Comparison of ENCODE assay signal across 25 mouse cellular contexts in genomic region chr3:51726257-51726656, GRCm38 (mm10).
DNase-seq lines count a peak whose midpoint lies in the region; ATAC-seq lines count a peak whose summit lies in the region.
"Had no signal": no experiment of that assay in that cellular context is flagged by ENCODE, and none has a peak within 500 bp of the region (broad histone marks: within the 10 kb centered on the region; RNA-seq: fewer than 3 reads in every experiment).

No protein-coding gene starts in this region.

- ATAC-seq in heart, embryonic 13.5 days (ENCODE audit: extremely low read depth, insufficient number of reproducible peaks, low FRiP score, low TSS enrichment) = no peak
- ATAC-seq in liver, embryonic 11.5 days (replicated peaks; ENCODE audit: low FRiP score) = no peak
- no peak for ATAC-seq in liver, embryonic 13.5 days (ENCODE audit: low read depth)
- ATAC-seq in liver, embryonic 15.5 days (ENCODE audit: insufficient read depth) = no peak
- ATAC-seq: activated CD4-positive, CD25-positive, alpha-beta regulatory T cell, adult 4 months; forebrain, embryonic 16.5 days; intestine, postnatal 0 days had no signal

- H3K9ac ChIP-seq in heart, embryonic 13.5 days = no peak overlapping the region
- no peak overlapping the region for H3K9ac ChIP-seq in liver, embryonic 11.5 days (ENCODE audit: low read depth, low read length)
- 0 out of 2 replicates have a peak overlapping the region, but pooled peaks have one; percentile 61 for H3K9ac ChIP-seq in liver, embryonic 13.5 days
- no peak overlapping the region for H3K9ac ChIP-seq in liver, embryonic 15.5 days
- H3K9ac ChIP-seq: hindbrain, embryonic 13.5 days; lung, embryonic 15.5 days; midbrain, embryonic 12.5 days; neural tube, embryonic 12.5 days; stomach, embryonic 15.5 days had no signal

- H3K36me3 ChIP-seq in heart, embryonic 13.5 days = no peaks in the 10 kb centered on the region
- H3K36me3 ChIP-seq in liver, embryonic 11.5 days (ENCODE audit: control insufficient read depth, insufficient read depth, low read length) = no peaks in the 10 kb centered on the region
- no peaks in the 10 kb centered on the region for H3K36me3 ChIP-seq in liver, embryonic 13.5 days
- H3K36me3 ChIP-seq in liver, embryonic 15.5 days (replicated peaks) = no peaks in the 10 kb centered on the region
- H3K36me3 ChIP-seq: hindbrain, embryonic 13.5 days; lung, embryonic 15.5 days; midbrain, embryonic 12.5 days; neural tube, embryonic 12.5 days; stomach, embryonic 15.5 days had no signal

- no peak overlapping the region for H3K4me3 ChIP-seq in heart, embryonic 13.5 days
- no peak overlapping the region for H3K4me3 ChIP-seq in liver, embryonic 11.5 days (ENCODE audit: low read depth, low read length)
- no peak overlapping the region for H3K4me3 ChIP-seq in liver, embryonic 13.5 days (replicated peaks)
- H3K4me3 ChIP-seq in liver, embryonic 15.5 days (replicated peaks) = no peak overlapping the region
- H3K4me3 ChIP-seq: erythroblast, embryonic 14.5 days; hindbrain, embryonic 13.5 days; lung, embryonic 15.5 days; midbrain, embryonic 12.5 days; myocyte; neural tube, embryonic 12.5 days; stomach, embryonic 15.5 days had no signal

- peaks cover 64% of the 10 kb centered on the region for H3K4me1 ChIP-seq in heart, embryonic 13.5 days
- peaks cover 44% of the 10 kb centered on the region for H3K4me1 ChIP-seq in liver, embryonic 11.5 days (replicated peaks; ENCODE audit: control insufficient read depth, insufficient read depth, low read length)
- peaks cover 74% of the 10 kb centered on the region for H3K4me1 ChIP-seq in liver, embryonic 13.5 days (replicated peaks)
- H3K4me1 ChIP-seq in liver, embryonic 15.5 days (replicated peaks) = peaks cover 53% of the 10 kb centered on the region

- no peaks in the 10 kb centered on the region for H3K9me3 ChIP-seq in heart, embryonic 13.5 days
- H3K9me3 ChIP-seq in liver, embryonic 11.5 days (ENCODE audit: control insufficient read depth, low read length) = no peaks in the 10 kb centered on the region
- H3K9me3 ChIP-seq in liver, embryonic 13.5 days (replicated peaks) = no peaks in the 10 kb centered on the region
- no peaks in the 10 kb centered on the region for H3K9me3 ChIP-seq in liver, embryonic 15.5 days (replicated peaks)
- H3K9me3 ChIP-seq: hindbrain, embryonic 13.5 days; lung, embryonic 15.5 days; midbrain, embryonic 12.5 days; neural tube, embryonic 12.5 days; stomach, embryonic 15.5 days had no signal

- 56% methylated on average over 6 of the region's 6 CpGs for WGBS in heart, embryonic 13.5 days
- 55% methylated on average over 6 of the region's 6 CpGs for WGBS in liver, embryonic 11.5 days
- 34% methylated on average over 6 of the region's 6 CpGs for WGBS in liver, embryonic 13.5 days (ENCODE audit: insufficient replicate concordance)
- 36% methylated on average over 6 of the region's 6 CpGs for WGBS in liver, embryonic 15.5 days (ENCODE audit: insufficient replicate concordance)

- no peak overlapping the region for H3K4me2 ChIP-seq in heart, embryonic 13.5 days
- no peak overlapping the region for H3K4me2 ChIP-seq in liver, embryonic 11.5 days
- H3K4me2 ChIP-seq in liver, embryonic 13.5 days = no peak overlapping the region
- no peak overlapping the region for H3K4me2 ChIP-seq in liver, embryonic 15.5 days
- H3K4me2 ChIP-seq: hindbrain, embryonic 13.5 days; lung, embryonic 15.5 days; midbrain, embryonic 12.5 days; neural tube, embryonic 12.5 days; stomach, embryonic 15.5 days had no signal

- H3K27ac ChIP-seq in heart, embryonic 13.5 days (replicated peaks) = peak overlapping the region; percentile 95
- H3K27ac ChIP-seq in liver, embryonic 11.5 days (ENCODE audit: low read depth, low read length) = peak overlapping the region; percentile 74; the same call in 1 of the 2 replicates
- peak overlapping the region; percentile 96 for H3K27ac ChIP-seq in liver, embryonic 13.5 days
- peak overlapping the region; percentile 46 for H3K27ac ChIP-seq in liver, embryonic 15.5 days (replicated peaks)
- H3K27ac ChIP-seq: hindbrain, embryonic 13.5 days; lung, embryonic 15.5 days; midbrain, embryonic 12.5 days; neural tube, embryonic 12.5 days; stomach, embryonic 15.5 days had no signal

- no peak for DNase-seq in heart, adult 8-10 months (ENCODE audit: low spot score)
- no peak for DNase-seq in liver, embryonic 11.5 days (ENCODE audit: low spot score)
- no peak for DNase-seq in liver
- DNase-seq in liver, embryonic 13.5 days = no peak
- DNase-seq: adrenal gland, adult 2 months; adrenal gland, postnatal 36 days; B cell, adult 2 months; cerebellum, adult 18-20 months; cerebellum, postnatal 14 days; heart, postnatal 10 days; kidney, postnatal 25 days; retina, postnatal 1 day; right cerebral cortex, postnatal 14 days had no signal

- H3K27me3 ChIP-seq in heart, embryonic 13.5 days (replicated peaks) = no peaks in the 10 kb centered on the region
- H3K27me3 ChIP-seq in liver, embryonic 11.5 days (replicated peaks; ENCODE audit: control insufficient read depth, insufficient read depth, low read length) = no peaks in the 10 kb centered on the region
- peaks cover 5% of the 10 kb centered on the region; the same call in 1 of the 2 replicates for H3K27me3 ChIP-seq in liver, embryonic 13.5 days
- H3K27me3 ChIP-seq in liver, embryonic 15.5 days = no peaks in the 10 kb centered on the region
- H3K27me3 ChIP-seq: hindbrain, embryonic 13.5 days; lung, embryonic 15.5 days; midbrain, embryonic 12.5 days; neural tube, embryonic 12.5 days; stomach, embryonic 15.5 days had no signal

Comparison
In these comparisons a context has a peak if more than half of its experiments do, and no peak if none do; other contexts are left out.
1. H3K27ac ChIP-seq: peak in every context shown above with its lines; median percentile 96 in liver, embryonic 13.5 days; 95 in heart, embryonic 13.5 days; 74 in liver, embryonic 11.5 days; 46 in liver, embryonic 15.5 days.